Mouse (Mus musculus) kidney, adult 2 months (tissue): ENCODE measurements at regions not wholly inside any gene's neighbourhood (a gene's known extent, or its start where the extent isn't known, plus 50 kb on each side); places are given as distances from the start of the nearest gene placed in this dataset.

ENCODE experiments used
- CTCF ChIP-seq: fragments of 200-500 bp; conservative IDR thresholded peaks from 2 replicates; pipeline ENCODE4 v1.5.1; 2011; ENCODE audit warnings: low read depth, mild to moderate bottlenecking, control low read depth, low read length, moderate library complexity, mixed read lengths; ENCODE audit not compliant: insufficient read depth, insufficient read length
- POLR2A ChIP-seq: fragments of 200-500 bp; IDR thresholded peaks from one replicate; pipeline ENCODE4 v1.6.1; 2011; ENCODE audit warnings: low read depth, low read length, control low read depth

GRCm38 (mm10) chr15:36945309-36945708 lies 62.3 kb downstream of the Zfp706 start:
- TF ChIP-seq CTCF (no peak), POLR2A (no peak)
